Mouse (Mus musculus): ENCODE results near the gene Oaz2.

DNA sequence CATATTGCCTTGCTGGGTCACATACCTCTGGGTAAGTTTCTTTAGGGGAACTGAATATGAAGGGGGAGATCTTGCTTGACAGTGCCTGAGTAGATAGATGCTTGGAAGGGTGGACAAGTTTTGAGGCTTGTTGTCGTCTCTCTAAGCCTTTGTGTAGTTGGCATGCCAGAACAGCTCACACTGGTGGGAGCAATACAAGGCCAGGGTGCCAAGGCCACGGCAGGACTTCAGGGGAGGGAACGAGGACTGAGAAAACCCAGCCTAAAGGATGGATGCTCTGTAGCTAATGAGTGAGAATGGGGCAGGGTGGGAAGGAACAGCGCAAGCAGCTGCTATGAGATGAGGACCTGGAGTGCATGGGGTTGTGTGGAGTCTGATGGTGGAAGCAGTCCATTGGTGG, 22.8 kb upstream of the Oaz2 start:
- TF ChIP-seq CTCF (IDR thresholded peaks at IDR 0.05; ENCODE audit: low read depth, low read length) (no peak), POLR2A (IDR thresholded peaks at IDR 0.05; ENCODE audit: borderline replicate concordance, low read depth, low read length) (no peak)
